Mouse (Mus musculus): ENCODE measurements around the gene Gm45837. TPM values are rescaled to one million over a fixed set of nuclear protein-coding genes. Genes with fewer than 3 reads are reported as not detected.
A peak's percentile ranks its signal among the peaks of the same experiment; 100 is the strongest.

The Gm45837 gene
- total RNA-seq (2014; rRNA removed): not detected in 2 replicates
- polyA plus RNA-seq (2015; fragmentation: Nextera tagmentation; extraction: Ambion mirVana): not detected in 2 replicates

GRCm38 (mm10) chr7:101410267-101410936 is at the start of gene Gm45837:
Gene Gm45837 (plus strand): TSS chr7:101410886.
- H3K27me3 ChIP-seq (ENCODE audit: insufficient read depth, low read length): no peaks in the 10 kb centered on the region
- H3K9ac ChIP-seq: no peak within 1 kb of the TSS
- no peak within 1 kb of the TSS for H3K27ac ChIP-seq (ENCODE audit: low read depth, low read length)
- H3K4me3 ChIP-seq (ENCODE audit: low read depth, low read length): no peak within 1 kb of the TSS
- ATAC-seq: no peak
- no peaks in the 10 kb centered on the region for H3K36me3 ChIP-seq (ENCODE audit: insufficient read depth)
- 86% methylated on average over 11 of the region's 11 CpGs for WGBS
- no peak for DNase-seq
- no peaks in the 10 kb centered on the region for H3K9me3 ChIP-seq (ENCODE audit: low read length)
- H3K4me1 ChIP-seq (ENCODE audit: insufficient read depth): peaks cover 9% of the 10 kb centered on the region
- no peak for TF ChIP-seq CTCF (IDR thresholded peaks at IDR 0.05; ENCODE audit: low read depth)
- H3K4me2 ChIP-seq (ENCODE audit: low read depth): no peak within 1 kb of the TSS

GRCm38 (mm10) chr7:101361021-101361420 is 49.7 kb upstream of the Gm45837 start:
- H3K36me3 ChIP-seq (ENCODE audit: insufficient read depth): no peaks in the 10 kb centered on the region

GRCm38 (mm10) chr7:101361767-101362166 is 48.9 kb upstream of the Gm45837 start:
- no peak for TF ChIP-seq CTCF (IDR thresholded peaks at IDR 0.05; ENCODE audit: low read depth)
- Histone ChIP-seq H3K4me3 (ENCODE audit: low read depth, low read length) (no peak overlapping the region), H3K9ac (no peak overlapping the region), H3K27ac (ENCODE audit: low read depth, low read length) (no peak overlapping the region), H3K4me1 (ENCODE audit: insufficient read depth) (no peaks in the 10 kb centered on the region), H3K27me3 (ENCODE audit: insufficient read depth, low read length) (no peaks in the 10 kb centered on the region), H3K9me3 (ENCODE audit: low read length) (no peaks in the 10 kb centered on the region), H3K36me3 (ENCODE audit: insufficient read depth) (no peaks in the 10 kb centered on the region), H3K4me2 (ENCODE audit: low read depth) (no peak overlapping the region)
- no peak for DNase-seq
- WGBS: 68% methylated on average over 4 of the region's 4 CpGs
- ATAC-seq: no peak

More at GRCm38 (mm10) chr7:101361021-101361420, 49.7 kb upstream of the Gm45837 start:
- Histone ChIP-seq H3K9me3 (ENCODE audit: low read length) (no peaks in the 10 kb centered on the region), H3K4me1 (ENCODE audit: insufficient read depth) (no peaks in the 10 kb centered on the region), H3K4me3 (ENCODE audit: low read depth, low read length) (no peak overlapping the region), H3K27me3 (ENCODE audit: insufficient read depth, low read length) (no peaks in the 10 kb centered on the region), H3K9ac (no peak overlapping the region), H3K27ac (ENCODE audit: low read depth, low read length) (no peak overlapping the region), H3K4me2 (ENCODE audit: low read depth) (no peak overlapping the region)
- ATAC-seq (no peak), DNase-seq (no peak)
- TF ChIP-seq CTCF (IDR thresholded peaks at IDR 0.05; ENCODE audit: low read depth): no peak
- 88% methylated on average over 4 of the region's 4 CpGs for WGBS

GRCm38 (mm10) chr7:101362791-101363191 is 47.9 kb upstream of the Gm45837 start:
- H3K9me3 ChIP-seq (ENCODE audit: low read length): no peaks in the 10 kb centered on the region
- H3K36me3 ChIP-seq (ENCODE audit: insufficient read depth): no peaks in the 10 kb centered on the region
- ATAC-seq (no peak), DNase-seq (no peak)
- WGBS: 74% methylated on average over 5 of the region's 5 CpGs
- H3K4me1 ChIP-seq (ENCODE audit: insufficient read depth): no peaks in the 10 kb centered on the region
- H3K4me2 ChIP-seq (ENCODE audit: low read depth): no peak overlapping the region
- no peak overlapping the region for H3K4me3 ChIP-seq (ENCODE audit: low read depth, low read length)
- no peak overlapping the region for H3K9ac ChIP-seq
- no peak overlapping the region for H3K27ac ChIP-seq (ENCODE audit: low read depth, low read length)
- H3K27me3 ChIP-seq (ENCODE audit: insufficient read depth, low read length): no peaks in the 10 kb centered on the region
- no peak for TF ChIP-seq CTCF (IDR thresholded peaks at IDR 0.05; ENCODE audit: low read depth)

GRCm38 (mm10) chr7:101363914-101364313 is 46.8 kb upstream of the Gm45837 start:
- ATAC-seq (no peak), DNase-seq (no peak)
- Histone ChIP-seq H3K9ac (no peak overlapping the region), H3K4me1 (ENCODE audit: insufficient read depth) (no peaks in the 10 kb centered on the region), H3K4me3 (ENCODE audit: low read depth, low read length) (no peak overlapping the region), H3K4me2 (ENCODE audit: low read depth) (no peak overlapping the region), H3K27ac (ENCODE audit: low read depth, low read length) (no peak overlapping the region), H3K27me3 (ENCODE audit: insufficient read depth, low read length) (no peaks in the 10 kb centered on the region), H3K9me3 (ENCODE audit: low read length) (no peaks in the 10 kb centered on the region), H3K36me3 (ENCODE audit: insufficient read depth) (no peaks in the 10 kb centered on the region)
- 80% methylated on average over 5 of the region's 5 CpGs for WGBS
- no peak for TF ChIP-seq CTCF (IDR thresholded peaks at IDR 0.05; ENCODE audit: low read depth)

- TF ChIP-seq CTCF (IDR thresholded peaks at IDR 0.05; ENCODE audit: low read depth): peak; percentile 38
- WGBS: 61% methylated on average over 11 of the region's 11 CpGs
Observed at GRCm38 (mm10) chr7:101367901-101368852, 42.5 kb upstream of the Gm45837 start.

GRCm38 (mm10) chr7:101369666-101370065 is 41.0 kb upstream of the Gm45837 start:
- no peaks in the 10 kb centered on the region for H3K9me3 ChIP-seq (ENCODE audit: low read length)
- ATAC-seq: no peak
- 75% methylated on average over 7 of the region's 7 CpGs for WGBS
- no peaks in the 10 kb centered on the region for H3K4me1 ChIP-seq (ENCODE audit: insufficient read depth)
- no peak overlapping the region for H3K9ac ChIP-seq
- TF ChIP-seq CTCF (IDR thresholded peaks at IDR 0.05; ENCODE audit: low read depth): no peak
- H3K36me3 ChIP-seq (ENCODE audit: insufficient read depth): no peaks in the 10 kb centered on the region
- no peak overlapping the region for H3K4me2 ChIP-seq (ENCODE audit: low read depth)
- no peak overlapping the region for H3K4me3 ChIP-seq (ENCODE audit: low read depth, low read length)
- no peak overlapping the region for H3K27ac ChIP-seq (ENCODE audit: low read depth, low read length)
- H3K27me3 ChIP-seq (ENCODE audit: insufficient read depth, low read length): no peaks in the 10 kb centered on the region
- no peak for DNase-seq

More at GRCm38 (mm10) chr7:101367901-101368852, 42.5 kb upstream of the Gm45837 start:
- no peaks in the 10 kb centered on the region for H3K4me1 ChIP-seq (ENCODE audit: insufficient read depth)
- H3K27ac ChIP-seq (ENCODE audit: low read depth, low read length): no peak overlapping the region
- H3K36me3 ChIP-seq (ENCODE audit: insufficient read depth): no peaks in the 10 kb centered on the region
- no peak overlapping the region for H3K9ac ChIP-seq
- H3K27me3 ChIP-seq (ENCODE audit: insufficient read depth, low read length): no peaks in the 10 kb centered on the region
- ATAC-seq: no peak
- H3K4me3 ChIP-seq (ENCODE audit: low read depth, low read length): no peak overlapping the region
- no peaks in the 10 kb centered on the region for H3K9me3 ChIP-seq (ENCODE audit: low read length)
- no peak overlapping the region for H3K4me2 ChIP-seq (ENCODE audit: low read depth)
- DNase-seq: no peak

Measured in forebrain, postnatal 0 days (tissue).